Mouse (Mus musculus) liver, embryonic 18 days (tissue): Measurements from ENCODE around the gene Ift57. TPM values are rescaled to one million over a fixed set of nuclear protein-coding genes. Genes with fewer than 3 reads are reported as not detected.

Experiments
- polyA plus RNA-seq: library from polyadenylated mRNA; depleted of rRNA; stranded (reverse); fragments of >200 nt; gene quantifications from 2 replicates; pipeline ENCODE4 v1.2.3, GENCODE M21; 2012; rRNA removed

The Ift57 gene
- polyA plus RNA-seq = 2.4 and 2.6 TPM in 2 replicates

GRCm38 (mm10) chr16:49698620-49699525 lies at the start of gene Ift57:
TSS of gene Ift57 (plus strand) at chr16:49699233.

GRCm38 (mm10) chr16:49799597-49800561 lies 100.8 kb downstream of the Ift57 start, which contains the start of gene Cd47:
TSS of gene Cd47 (plus strand) at chr16:49800533.

Other genes starting within 250 kb of the Ift57 start
- 78.1 and 79.3 TPM in 2 replicates for gene Cd47, start 101.3 kb downstream of the Ift57 start, polyA plus RNA-seq